Mouse (Mus musculus) adrenal gland, postnatal 14 days (tissue): ENCODE data around the gene Mettl16. TPM values are rescaled to one million over a fixed set of nuclear protein-coding genes. Genes with fewer than 3 reads are reported as not detected.

Experiments
- DNase-seq: peaks from one replicate; pipeline ENCODE4 v3.0.0; 2021; ENCODE audit warnings: mixed read lengths
- long read RNA-seq, 2 experiments: library from polyadenylated mRNA; stranded (forward); transcript quantifications; one replicate each; pipeline ENCODE4 v2.0.0; 2021
- total RNA-seq: library from RNA; stranded (reverse); gene quantifications from 2 replicates; pipeline ENCODE4 v1.2.3, GENCODE M21; 2021

The Mettl16 gene
- 24.1 and 29.2 TPM in 2 replicates for total RNA-seq
- long read RNA-seq, experiment 1, full-length matches to known transcripts, result 22 of 30 reads
- long read RNA-seq, experiment 1, partial matches to known transcripts, result 0 of 30 reads
- long read RNA-seq, experiment 1, other reads (novel, unspliced or antisense), result 8 of 30 reads
- long read RNA-seq, experiment 2, full-length matches to known transcripts, result 20 of 29 reads
- long read RNA-seq, experiment 2, partial matches to known transcripts, result 0 of 29 reads
- long read RNA-seq, experiment 2, other reads (novel, unspliced or antisense), result 9 of 29 reads

DNA sequence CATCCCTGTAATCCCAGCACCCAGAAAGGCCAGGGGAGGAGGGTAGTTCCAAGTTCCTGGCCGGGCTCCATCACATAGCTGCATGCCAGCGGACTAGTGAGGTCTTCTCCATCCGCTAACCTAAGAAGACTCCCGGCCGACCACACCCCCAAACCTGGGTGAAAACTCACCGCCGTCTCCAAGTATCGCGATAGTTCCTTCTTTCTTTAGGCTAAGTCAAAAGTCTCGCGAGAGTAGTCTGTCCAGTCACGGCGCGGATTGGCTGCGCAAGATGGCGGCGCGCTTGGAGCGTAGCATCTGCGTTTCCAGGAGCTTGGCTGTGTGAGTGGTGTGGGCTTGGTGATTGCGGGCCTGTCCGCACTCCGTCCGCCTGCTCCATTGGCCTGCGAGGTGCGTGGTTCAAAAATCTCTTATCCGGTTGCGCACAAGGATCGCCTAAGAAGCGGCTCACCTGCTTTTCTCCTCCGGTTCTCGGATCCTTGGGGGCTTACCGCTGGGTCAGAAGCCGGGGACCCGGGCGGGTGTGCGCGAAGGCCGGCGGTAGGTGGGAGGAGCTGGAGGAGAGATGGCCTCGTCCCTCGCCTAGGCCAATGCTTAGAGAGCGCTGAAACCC lies at the start of gene Mettl16:
Mettl16 (plus strand) TSS at position 236 of the 613 bp plus-strand sequence.
- peak; percentile 95 for DNase-seq

DNA sequence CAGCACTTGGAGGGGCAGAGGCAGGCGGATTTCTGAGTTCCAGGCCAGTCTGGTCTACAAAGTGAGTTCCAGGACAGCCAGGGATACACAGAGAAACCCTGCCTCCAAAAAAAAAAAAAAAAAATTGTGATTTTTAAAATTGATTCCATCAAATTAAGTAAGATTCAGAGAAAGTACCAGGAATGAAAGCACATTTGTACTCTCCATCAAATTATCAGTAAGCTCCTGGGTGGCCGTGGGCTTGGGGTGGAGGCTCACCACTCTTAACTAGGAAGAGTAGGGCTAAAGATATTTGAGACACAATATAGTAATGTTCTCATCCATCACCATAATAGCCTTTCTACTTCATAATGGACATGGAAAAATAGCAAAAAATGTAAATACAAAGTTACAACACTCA lies 49.5 kb upstream of the Mettl16 start:
- no peak for DNase-seq

DNA sequence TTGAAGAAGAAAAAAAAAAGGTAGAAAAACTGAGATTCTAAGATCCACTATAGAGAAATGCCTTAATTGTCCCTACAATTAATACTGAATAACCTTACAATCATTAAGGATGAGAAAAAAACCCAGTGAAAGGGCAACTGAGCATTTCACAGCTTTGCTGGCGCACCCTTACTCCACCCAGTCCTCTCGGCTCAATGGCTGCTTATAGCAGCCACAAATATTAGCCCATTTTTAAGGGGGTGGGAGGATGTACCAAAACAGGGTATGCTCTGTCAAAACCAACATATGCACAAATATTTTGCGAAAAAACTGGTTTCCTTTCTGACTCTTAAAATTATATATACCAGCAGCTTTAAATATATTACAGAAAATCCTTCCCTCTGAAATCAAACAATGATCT lies 48.7 kb upstream of the Mettl16 start:
- DNase-seq, result no peak

DNA sequence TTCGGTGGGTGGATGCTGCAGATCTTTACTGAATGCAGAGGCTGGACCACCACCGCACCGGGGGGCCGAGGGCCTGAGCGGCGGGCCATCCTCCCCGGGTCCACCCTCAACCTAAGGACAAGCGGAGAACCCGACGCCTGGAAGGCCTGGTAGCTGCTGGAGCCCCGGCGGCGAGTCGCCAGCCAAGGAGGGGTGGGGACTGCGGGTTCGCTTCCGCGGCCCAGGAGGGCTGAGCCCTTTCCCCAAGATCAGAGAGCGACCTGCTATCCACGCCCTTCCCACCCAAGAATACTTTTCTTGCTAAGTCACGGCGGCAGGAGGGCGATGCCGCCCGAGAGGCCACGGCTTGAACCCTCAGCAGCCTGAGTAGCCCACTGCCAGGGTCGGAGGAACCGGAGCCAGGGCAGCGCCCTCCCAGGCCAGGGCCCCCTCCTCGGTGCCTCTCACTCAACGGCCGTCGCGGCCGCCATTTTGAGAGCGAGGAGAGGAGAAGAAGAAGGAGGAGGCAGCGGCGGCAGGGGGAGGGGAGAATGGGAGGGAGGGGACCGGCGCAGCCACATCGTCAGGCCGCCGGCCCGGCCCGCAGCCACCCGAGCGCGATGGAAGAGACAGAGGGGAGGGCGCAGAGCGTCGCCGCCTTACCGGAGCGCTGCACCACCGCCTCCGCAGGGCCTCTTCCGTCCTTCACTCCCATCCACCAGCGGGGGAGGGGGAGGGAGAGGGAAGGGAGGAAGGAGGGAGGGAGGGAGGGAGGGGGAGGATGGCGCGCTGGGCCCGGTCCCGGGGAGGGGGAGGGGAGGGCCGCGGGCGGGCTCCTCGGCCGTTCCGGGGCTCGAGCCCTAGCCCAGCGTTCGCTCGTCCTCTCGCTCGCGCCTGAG lies 47.0 kb upstream of the Mettl16 start:
- DNase-seq, result peak; percentile 94

DNA sequence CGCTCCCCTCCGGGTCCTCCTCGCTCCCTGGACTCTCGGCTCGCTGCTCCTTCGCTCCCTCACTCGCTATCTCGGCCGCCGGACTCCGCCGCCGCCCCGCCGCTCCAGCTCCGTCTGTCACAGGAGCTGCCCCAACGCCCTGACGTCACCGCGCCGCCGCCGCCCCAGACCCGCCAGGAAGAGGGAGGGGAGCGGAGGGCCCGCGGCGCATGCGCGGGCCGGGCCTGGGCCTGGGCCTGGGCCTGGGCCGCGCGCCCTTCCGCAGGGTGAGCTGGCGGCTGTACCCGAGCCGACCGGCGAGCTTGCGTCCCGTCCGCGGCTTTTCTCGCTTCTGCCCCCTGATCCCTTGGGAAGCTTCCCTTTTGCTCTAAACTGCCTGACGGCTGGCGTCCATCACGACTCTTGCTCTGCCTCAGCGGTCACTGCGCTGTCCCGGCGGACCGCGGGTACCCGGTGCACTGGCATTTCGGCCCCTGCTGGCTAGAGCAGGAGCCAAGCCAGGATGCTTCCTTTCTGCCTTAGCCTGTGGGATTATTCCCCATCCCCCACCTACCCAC lies 46.3 kb upstream of the Mettl16 start, which contains the start of gene Pafah1b1:
Pafah1b1 (minus strand) TSS at position 436 of the 557 bp plus-strand sequence.
- DNase-seq, result peak; percentile 98

DNA sequence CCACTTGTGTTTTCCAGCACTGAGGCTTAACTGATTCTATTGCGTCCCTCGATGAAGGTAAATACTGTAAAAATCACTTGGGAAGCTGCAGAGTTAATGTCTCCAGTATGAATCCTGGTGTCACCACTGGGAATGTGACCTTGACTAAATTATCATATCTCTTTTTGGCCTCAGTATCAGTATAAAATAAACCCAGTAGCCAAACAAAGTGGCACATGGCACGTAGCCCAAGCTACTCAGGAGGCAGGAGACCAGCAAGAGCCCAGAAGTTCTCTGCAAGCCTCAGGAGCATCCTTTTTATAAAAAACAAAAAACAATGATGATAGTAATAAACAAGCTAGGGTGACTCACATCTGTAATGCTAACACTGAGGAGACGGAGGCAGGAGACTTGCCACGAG lies 45.4 kb upstream of the Mettl16 start:
- DNase-seq, result peak; percentile 33

DNA sequence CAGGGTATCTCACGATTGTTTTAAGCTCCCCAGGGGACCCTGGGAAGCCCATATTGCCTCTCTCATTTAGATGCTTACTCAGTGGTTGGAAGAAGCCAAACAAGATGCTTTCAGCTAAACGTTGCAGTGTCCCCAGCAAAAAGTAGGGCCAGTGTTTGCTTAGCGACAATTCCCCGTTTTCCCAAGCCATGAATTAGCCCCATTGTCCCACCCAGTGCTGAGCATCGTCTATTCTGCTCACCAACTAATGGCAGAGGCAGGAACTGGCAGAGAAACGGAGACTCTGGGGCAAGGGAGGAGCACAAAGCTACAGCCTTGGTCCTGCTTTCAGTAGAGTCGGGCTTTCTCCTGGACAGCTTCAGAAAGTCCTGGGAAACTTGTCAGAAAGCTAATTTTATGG lies 35.7 kb upstream of the Mettl16 start:
- no peak for DNase-seq

DNA sequence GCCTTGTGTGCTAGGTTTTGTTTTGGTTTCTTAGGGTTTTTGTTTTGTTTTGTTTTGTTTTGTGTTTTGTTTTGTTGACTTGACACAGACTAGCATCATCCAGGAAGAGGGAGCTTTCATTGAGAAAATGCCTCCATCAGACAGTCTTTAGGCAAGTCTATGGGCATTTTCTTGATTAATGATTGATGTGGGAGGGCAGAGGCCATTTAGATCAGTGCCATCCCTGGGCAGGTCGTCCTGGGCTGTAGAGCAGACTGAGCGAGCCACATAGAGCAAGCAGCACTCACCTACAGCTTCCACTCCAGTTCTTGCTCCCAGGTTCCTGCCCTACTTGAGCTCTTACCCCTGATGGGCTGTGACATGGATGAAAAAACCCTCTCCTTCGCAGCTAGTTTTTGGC lies 32.8 kb upstream of the Mettl16 start:
- no peak for DNase-seq

DNA sequence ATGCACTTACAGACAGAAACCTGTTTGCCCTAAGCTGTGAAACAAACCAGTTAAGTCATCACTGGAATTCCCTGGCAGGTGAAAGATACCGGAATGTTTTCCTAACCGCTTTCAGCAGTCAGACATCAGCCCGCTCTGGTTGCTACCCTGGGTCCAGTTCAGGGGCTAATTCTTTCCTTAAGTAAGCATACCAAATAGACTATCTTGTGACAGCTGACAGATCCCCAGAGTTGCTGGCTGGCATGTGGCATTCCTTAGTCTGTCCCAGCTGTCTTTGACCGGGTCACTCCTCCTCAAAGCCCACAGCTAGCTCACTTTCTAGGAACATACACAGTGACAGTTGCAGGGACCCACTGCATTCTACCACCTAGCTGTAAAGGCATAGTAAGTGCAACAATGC lies 22.6 kb upstream of the Mettl16 start:
- DNase-seq, result no peak

DNA sequence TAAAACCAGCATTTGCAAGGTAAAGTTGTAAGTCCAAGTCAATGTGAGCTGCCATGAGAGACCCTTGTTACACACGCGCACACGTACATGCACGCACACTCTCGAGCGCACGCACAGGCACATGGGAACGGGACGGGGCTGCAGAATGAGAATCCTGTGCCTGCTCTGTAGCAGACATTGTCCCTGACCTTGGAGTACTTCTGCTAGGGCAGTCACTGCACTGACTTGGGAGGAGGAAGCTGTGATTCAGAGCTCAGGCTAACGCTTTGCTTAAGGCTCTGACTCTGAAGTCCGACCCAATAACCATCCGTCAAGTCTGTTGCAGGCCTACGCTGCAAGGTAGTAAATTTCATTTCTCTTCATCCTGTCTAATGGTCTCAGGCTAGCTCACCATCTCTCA lies 21.4 kb upstream of the Mettl16 start:
- peak; percentile 57 for DNase-seq

DNA sequence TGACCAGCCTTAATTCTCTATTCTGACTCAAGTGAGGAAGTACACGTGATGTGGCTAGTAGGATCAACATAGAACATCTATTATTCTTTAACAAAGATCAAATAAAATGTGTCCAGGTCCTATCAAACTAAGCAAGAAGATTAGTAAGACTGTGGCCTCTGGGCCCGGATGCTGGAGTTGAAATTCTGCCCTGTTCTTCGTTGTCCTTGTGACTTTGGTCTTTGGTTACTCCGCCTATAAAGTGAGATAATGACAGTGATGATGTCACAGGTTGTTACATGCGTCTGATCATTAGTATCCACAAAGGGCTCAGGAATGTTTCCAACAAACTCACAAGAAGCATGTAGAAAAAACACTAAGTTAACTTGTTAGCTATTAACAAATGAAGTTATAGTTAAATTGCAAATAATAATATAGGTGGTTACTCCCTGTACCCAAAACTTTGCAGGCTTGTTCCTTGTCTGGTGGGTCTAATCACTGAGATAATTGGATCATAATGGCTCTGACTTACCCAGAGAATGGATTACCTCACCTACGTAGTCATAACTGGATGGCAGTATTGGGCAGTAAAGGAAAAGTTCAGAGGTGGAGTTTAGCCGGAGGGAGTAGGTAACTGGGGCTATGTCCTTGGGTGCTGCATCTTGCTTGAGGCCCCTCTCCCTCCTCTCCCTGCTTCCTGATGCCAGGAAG lies 19.8 kb upstream of the Mettl16 start:
- DNase-seq, result no peak

DNA sequence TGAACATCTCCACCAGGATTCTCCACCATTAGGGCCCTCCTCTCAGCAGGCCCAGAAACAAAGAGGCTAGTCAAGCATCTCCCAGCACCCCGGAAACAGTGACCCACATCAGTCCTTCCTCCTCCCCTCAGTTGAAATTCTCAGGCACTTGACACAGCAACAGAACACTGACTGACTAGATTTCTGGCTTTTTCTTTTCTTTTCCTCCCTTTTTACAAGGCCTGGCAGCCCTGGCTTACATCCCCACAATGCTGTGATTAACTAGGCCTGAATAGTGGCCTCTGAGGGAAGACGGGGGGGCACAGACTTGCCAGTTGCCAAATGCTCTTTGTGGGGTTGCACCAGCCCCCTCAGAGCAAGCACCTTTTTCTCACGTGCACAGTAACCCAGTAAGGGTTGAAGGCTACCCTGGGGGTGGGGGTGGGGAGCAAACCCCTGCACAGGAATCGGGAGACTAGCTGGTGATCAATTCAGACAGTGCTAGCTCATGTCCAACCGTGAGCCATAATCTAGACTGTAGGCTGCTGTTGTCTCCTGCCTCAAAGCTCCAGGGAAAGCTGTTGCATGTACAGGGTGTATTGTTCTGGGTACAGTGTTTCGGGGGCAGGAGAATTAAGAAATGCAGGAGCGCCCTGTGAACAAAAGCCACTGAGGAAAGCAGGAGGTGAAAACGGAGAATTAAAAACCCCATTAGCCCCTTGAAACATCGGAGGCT lies 19.1 kb upstream of the Mettl16 start:
- no peak for DNase-seq

DNA sequence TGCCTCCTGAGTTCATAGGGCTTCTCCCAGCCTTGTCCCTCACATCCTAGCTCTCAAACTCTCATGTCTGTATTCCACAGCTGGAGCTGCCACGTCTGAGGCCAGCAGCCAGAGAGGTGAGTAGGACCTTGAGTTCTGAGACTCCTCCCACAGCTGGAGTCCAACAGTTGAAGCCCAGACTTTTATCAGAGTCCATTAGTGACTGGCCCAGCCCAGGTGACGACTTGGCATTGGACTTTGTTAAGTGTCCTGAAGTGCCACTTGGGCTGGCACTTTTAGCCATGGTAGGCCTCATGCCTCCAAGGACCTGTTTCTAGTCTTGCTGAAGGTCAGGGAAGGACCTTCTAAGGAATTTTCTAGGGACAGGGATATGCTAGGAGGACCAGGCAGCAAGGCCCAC lies 14.0 kb upstream of the Mettl16 start:
- no peak for DNase-seq

DNA sequence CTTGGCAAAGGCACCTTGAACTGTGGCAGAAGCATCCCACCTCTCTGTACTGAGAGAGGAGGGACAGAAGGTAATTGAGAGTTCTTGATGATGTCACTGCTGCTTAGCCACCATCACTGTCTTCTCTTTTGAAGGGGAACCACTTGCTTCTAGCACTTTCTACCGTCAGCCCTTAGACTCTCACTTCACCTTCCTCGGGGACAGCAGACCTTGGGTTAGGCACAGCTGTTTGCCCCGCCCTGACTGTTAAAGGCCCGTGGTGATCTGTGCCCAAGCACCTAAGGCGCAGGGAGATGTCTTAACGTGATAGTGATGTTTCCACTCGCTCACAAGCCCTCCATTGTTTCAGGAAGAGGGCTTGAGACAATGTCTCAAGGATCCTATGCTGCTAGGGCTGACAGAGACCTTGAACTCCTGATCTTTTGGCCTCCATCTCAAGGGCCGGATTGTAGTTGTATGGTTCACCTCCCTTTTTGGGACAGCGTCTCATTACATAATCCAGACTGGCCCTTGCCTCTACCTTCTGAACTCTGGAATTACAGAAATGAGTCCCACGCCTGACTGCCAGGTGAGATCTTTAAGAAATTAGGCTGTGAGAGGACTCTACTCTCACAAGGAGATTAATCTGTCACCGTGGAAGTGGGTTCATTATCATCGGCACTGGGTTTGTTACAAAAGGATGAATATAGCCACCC lies 9.5 kb upstream of the Mettl16 start:
- no peak for DNase-seq

DNA sequence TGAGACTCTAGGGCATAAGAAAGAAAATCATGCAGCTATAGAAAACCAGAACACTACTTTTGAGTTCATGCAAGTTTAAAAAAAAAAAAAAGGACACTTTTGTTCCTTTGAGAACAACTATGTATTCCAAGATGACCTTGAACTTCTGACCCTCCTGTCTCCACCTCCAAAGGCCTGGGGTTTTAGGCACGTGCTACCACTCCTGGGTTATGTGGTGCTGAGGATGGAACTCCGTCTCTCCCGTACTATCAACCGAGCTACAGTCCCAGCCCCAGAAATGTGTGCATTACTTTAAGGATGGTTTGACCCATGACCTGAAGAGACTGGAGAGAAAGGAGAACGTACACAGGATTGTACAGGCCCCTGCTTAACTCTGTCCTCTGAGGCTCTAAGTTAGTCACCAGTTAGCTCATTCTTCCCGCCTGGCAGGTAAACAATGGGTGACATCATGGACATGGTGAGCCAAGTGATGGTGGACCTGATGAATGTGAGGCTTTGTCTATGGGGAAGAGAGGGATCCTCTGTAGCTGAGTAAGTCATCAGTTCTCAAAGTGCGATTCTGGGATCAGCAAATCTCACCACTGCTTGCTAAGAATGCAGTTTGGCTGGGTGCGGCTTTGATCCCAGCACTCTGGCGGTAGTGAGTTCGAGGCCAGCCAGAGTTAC lies 6.5 kb upstream of the Mettl16 start:
- DNase-seq, result no peak

DNA sequence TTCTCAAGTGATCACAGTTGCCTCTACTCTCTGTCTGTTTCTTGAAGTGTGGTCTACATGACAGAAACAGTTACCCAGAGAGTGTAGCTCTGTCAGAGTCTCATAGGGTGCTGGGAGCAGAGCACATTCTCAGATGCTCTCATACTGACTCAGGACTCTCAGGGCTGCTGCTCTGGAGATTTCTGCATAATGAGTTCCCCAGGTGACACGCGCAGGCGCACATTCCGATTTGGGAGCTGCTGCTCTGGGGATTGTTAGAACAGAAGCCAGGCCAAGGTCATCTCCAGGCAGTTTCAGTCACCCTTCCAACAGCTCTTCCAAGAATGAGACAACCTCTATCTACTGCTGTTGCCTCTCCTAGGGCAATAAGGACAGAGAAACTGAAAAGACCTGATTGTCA lies 3.2 kb upstream of the Mettl16 start:
- peak; percentile 84 for DNase-seq

DNA sequence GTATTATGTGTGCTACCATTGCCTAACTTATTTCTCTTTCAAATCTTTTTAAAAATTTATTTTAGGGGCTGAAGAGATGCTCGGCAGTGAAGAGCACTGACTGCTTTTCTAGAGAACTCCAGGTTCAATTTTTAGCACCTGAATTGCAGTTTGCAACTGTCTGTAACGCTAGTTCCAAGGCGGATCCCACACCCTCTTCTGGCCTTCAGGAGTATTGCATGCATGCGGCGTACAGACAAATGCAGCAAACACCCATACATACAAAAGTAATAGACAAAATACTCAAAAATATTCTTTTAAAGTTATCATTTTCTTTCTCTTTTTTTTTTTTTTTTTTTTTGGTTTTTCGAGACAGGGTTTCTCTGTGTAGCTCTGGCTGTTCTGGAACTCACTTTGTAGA lies 2.6 kb upstream of the Mettl16 start:
- peak; percentile 45 for DNase-seq

DNA sequence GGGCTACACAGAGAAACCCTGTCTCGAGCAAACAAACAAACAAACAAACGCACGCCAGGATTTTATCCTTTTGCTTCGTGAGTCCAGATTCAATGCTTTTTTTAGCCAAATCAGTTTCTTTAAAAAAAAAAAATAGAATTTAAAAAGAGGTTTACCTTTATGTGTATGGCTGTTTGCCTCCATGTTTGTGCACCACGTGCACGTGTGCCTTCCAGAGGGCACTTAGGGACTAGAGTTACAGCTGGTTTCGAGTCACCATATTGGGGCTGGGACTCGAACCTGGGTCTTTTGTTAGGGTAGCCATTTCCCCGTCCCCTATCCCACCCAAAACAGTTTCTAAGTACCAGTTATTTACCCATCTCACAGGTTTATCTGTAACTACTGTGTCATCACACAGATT lies 593 bp upstream of the Mettl16 start:
- DNase-seq, result no peak

DNA sequence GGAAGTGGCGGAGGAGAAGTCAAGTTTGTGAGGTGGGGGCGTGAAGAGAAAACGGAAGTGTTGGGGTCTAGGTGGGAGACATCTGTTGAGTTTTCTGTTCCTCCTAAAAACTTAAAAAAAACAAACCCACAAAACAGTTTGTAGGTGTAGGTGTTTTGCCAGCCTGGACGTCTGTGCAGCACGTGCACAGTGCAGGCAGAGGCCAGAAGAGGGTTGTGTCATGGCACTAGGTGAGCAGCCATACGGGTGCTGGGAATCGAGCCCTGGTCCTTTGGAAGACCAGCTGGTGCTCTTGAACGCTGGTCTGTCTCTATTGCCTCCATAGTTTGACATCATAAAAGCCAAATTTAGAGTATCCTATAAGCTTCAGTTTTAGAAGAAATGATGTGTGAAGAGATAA lies 604 bp downstream of the Mettl16 start:
- peak; percentile 13 for DNase-seq

DNA sequence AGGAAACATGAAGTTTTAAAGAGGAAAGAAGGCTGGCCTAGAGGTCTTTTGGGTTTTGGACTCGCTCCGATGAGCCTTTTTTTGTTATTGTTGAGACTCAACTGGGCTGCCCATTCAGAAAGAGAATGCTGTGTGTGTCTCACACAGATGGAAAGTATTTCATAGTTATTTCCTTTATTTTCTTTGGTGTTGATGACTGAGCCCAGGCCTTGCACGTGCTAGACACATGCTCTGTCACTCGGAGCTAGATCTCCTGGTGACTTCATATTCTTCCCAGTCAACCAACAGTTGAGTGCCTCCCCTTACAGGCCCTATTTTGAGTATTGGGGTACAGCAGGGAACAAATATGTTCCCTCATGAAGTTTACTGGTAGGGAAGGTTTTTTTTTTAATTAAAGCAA lies 1.0 kb downstream of the Mettl16 start:
- no peak for DNase-seq
